Mouse (Mus musculus): Measurements from ENCODE around the gene Tsks.

- TF ChIP-seq CTCF (IDR thresholded peaks at IDR 0.05; ENCODE audit: low read depth) (peak; percentile 32; the same call in 1 of the 2 replicates), EP300 (optimal IDR thresholded peaks at IDR 0.05) (no peak)
Measured at GRCm38 (mm10) chr7:44978300-44978699, 35.3 kb downstream of the Tsks start.

Measured in stomach, postnatal 0 days (tissue).